Mouse (Mus musculus) skeletal muscle tissue, adult 2 months (tissue): ENCODE results near the gene Prl2b1.

Experiments used
- DNase-seq: peaks from one replicate; pipeline ENCODE4 v3.0.0-alpha.2; 2012; ENCODE audit warnings: low read depth, low spot score

Prl2b1 gene

GRCm38 (mm10) chr13:27390746-27391145 lies at the start of gene Prl2b1:
Prl2b1 (minus strand) TSS chr13:27390846.
- DNase-seq: no peak

- no peak for DNase-seq
Observed at GRCm38 (mm10) chr13:27438588-27438987, 47.9 kb upstream of the Prl2b1 start, which contains the start of gene Prl8a6. Prl8a6 (minus strand) TSS chr13:27438688.

GRCm38 (mm10) chr13:27433159-27433558 lies 42.5 kb upstream of the Prl2b1 start:
- no peak for DNase-seq

GRCm38 (mm10) chr13:27413640-27414039 lies 23.0 kb upstream of the Prl2b1 start:
- DNase-seq: no peak

GRCm38 (mm10) chr13:27399061-27399724 lies 8.5 kb upstream of the Prl2b1 start:
- DNase-seq: no peak

GRCm38 (mm10) chr13:27345373-27345772 lies 45.3 kb downstream of the Prl2b1 start, which contains the start of gene Prl8a2:
Prl8a2 (plus strand) TSS chr13:27345673.
- DNase-seq: no peak

- DNase-seq: no peak
Observed at GRCm38 (mm10) chr13:27342733-27343275, 47.8 kb downstream of the Prl2b1 start.

- DNase-seq: no peak
Observed at GRCm38 (mm10) chr13:27334989-27335388, 55.7 kb downstream of the Prl2b1 start.
